Mouse (Mus musculus) gastrocnemius, postnatal 25 days (tissue): ENCODE results near the gene Fryl. TPM values are rescaled to one million over a fixed set of nuclear protein-coding genes. Genes with fewer than 3 reads are reported as not detected.
A peak's percentile ranks its signal among the peaks of the same experiment; 100 is the strongest.

Source experiments
- DNase-seq: peaks from one replicate; pipeline ENCODE4 v3.0.0; 2022
- long read RNA-seq, 2 experiments: library from polyadenylated mRNA; stranded (forward); transcript quantifications; one replicate each; pipeline ENCODE4 v2.0.0; 2021
- total RNA-seq, 2 experiments: library from RNA; stranded (reverse); gene quantifications; 1 replicate in 1 of 2; 2 replicates in 1 of 2; pipeline ENCODE4 v1.2.3; 2021

Fryl gene
- total RNA-seq, result 10 to 100 TPM; 14.6 to 15.2 TPM
- long read RNA-seq, experiment 1, partial matches to known transcripts, result 0 of 4 reads
- long read RNA-seq, experiment 1, other reads (novel, unspliced or antisense), result 4 of 4 reads
- long read RNA-seq, experiment 2, partial matches to known transcripts, result 0 of 8 reads
- long read RNA-seq, experiment 2, other reads (novel, unspliced or antisense), result 8 of 8 reads

- peak; percentile 99 for DNase-seq
Observed at GRCm38 (mm10) chr5:73256352-73257065, at the start of gene Fryl. TSS of gene Fryl (minus strand) at chr5:73256619.

GRCm38 (mm10) chr5:73304507-73304906 lies 48.1 kb upstream of the Fryl start:
- DNase-seq, result no peak

GRCm38 (mm10) chr5:73301601-73302307 lies 45.3 kb upstream of the Fryl start:
- no peak for DNase-seq

GRCm38 (mm10) chr5:73295916-73296315 lies 39.5 kb upstream of the Fryl start:
- no peak for DNase-seq

GRCm38 (mm10) chr5:73295016-73295415 lies 38.6 kb upstream of the Fryl start:
- DNase-seq, result no peak

GRCm38 (mm10) chr5:73293458-73293827 lies 37.0 kb upstream of the Fryl start:
- no peak for DNase-seq

GRCm38 (mm10) chr5:73292502-73293457 lies 36.4 kb upstream of the Fryl start, which contains the start of gene Ociad1:
TSS of gene Ociad1 (plus strand) at chr5:73292784.
- DNase-seq, result peak; percentile 95

GRCm38 (mm10) chr5:73289900-73290299 lies 33.5 kb upstream of the Fryl start:
- no peak for DNase-seq

GRCm38 (mm10) chr5:73286603-73287002 lies 30.2 kb upstream of the Fryl start:
- DNase-seq, result no peak

GRCm38 (mm10) chr5:73285470-73285978 lies 29.1 kb upstream of the Fryl start:
- no peak for DNase-seq

- no peak for DNase-seq
Observed at GRCm38 (mm10) chr5:73284046-73284445, 27.6 kb upstream of the Fryl start.

GRCm38 (mm10) chr5:73280567-73280850 lies 24.1 kb upstream of the Fryl start:
- no peak for DNase-seq

- DNase-seq, result no peak
Observed at GRCm38 (mm10) chr5:73279732-73280566, 23.5 kb upstream of the Fryl start.

- DNase-seq, result no peak
Observed at GRCm38 (mm10) chr5:73279190-73279589, 22.8 kb upstream of the Fryl start.

GRCm38 (mm10) chr5:73274941-73275340 lies 18.5 kb upstream of the Fryl start:
- no peak for DNase-seq

- no peak for DNase-seq
Observed at GRCm38 (mm10) chr5:73273171-73273570, 16.8 kb upstream of the Fryl start.

- no peak for DNase-seq
Observed at GRCm38 (mm10) chr5:73270612-73271011, 14.2 kb upstream of the Fryl start.

GRCm38 (mm10) chr5:73268636-73269213 lies 12.3 kb upstream of the Fryl start:
- no peak for DNase-seq

GRCm38 (mm10) chr5:73265460-73265859 lies 9.0 kb upstream of the Fryl start:
- DNase-seq, result peak; percentile 62

- no peak for DNase-seq
Observed at GRCm38 (mm10) chr5:73264122-73264521, 7.7 kb upstream of the Fryl start.

- no peak for DNase-seq
Observed at GRCm38 (mm10) chr5:73257723-73258122, 1.3 kb upstream of the Fryl start.
